Mouse (Mus musculus): ENCODE results near the gene Wdr83os.
"Not testable (repeated sequence)": the region's sequence is repeated elsewhere in the genome, so short reads cannot be mapped to it uniquely, and the experiment has no call there.

Wdr83os gene

DNA sequence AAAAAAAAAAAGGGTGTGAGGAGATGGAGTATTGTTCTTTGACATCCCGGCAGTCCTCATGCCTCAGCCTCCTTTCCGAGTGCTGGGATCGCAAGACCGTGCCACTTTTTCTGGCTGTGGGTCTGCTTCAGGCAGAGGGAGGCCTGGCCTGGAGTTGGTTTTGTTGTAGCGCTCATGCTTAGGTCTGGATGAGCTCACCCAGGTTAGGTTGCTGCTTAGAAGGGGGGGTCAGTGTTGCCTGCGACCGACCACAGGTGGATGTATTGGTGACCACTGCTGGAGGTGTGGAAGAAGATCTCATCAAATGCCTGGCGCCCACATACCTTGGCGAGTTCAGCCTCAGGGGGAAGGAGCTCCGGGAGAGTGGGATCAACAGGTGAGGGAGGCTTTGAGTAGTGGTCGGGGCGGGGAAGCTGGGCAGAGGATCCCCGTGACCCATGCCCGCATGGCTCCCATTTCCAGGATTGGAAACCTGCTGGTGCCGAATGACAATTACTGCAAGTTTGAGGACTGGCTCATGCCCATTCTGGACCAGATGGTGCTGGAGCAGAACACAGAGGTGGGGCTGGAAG lies 7.4 kb upstream of the Wdr83os start:
- DNase-seq, result no peak

DNA sequence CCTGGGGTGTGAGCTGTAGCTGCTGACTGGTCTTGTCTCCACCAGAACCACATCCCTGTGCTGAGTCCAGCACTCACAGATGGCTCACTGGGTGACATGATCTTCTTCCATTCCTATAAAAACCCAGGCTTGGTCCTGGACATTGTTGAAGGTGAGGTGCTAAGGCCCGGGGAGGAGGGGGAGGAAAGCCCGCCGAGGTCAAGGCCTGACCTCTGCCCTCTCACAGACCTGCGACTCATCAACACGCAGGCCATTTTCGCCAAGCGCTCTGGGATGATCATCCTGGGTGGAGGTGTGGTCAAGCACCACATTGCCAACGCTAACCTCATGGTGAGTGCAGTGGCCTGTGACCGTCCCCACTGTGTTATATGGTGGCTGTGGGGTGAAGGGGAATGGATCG lies 6.4 kb upstream of the Wdr83os start:
- DNase-seq, result no peak

DNA sequence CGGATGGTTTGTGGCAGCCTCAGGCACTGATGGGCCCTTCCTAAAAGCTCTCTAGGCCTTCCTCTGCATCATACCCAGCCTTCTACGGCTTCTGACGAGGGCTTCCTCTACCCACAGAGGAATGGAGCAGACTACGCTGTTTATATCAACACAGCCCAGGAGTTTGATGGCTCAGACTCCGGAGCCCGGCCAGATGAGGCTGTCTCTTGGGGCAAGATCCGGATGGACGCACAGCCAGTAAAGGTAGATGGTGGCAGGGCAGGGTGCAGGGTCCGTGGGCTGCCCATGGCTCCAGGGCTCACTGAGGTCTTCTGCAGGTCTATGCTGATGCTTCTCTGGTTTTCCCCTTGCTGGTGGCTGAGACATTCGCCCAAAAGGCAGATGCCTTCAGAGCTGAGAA lies 5.9 kb upstream of the Wdr83os start:
- DNase-seq, result no peak

DNA sequence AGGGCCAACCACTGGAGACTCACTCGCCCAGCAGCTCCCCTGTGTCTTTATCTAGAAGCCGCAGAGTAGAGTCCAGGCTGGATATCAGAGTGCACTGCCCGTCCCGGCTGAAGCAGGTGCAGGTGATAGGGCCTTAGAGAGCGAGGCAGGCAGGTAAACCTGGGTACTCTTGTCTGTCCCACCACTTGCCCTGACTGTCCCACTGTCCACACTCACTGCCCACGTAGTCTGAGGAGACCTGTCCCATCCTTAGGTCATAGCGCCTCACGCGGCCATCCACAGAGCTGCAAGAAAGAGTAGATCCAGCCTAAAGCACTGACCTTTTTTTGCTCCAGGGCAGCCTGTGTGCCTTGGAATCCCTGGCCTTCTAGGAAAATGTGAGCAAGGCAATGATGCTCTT lies 4.5 kb upstream of the Wdr83os start:
- peak; percentile 66 for DNase-seq

DNA sequence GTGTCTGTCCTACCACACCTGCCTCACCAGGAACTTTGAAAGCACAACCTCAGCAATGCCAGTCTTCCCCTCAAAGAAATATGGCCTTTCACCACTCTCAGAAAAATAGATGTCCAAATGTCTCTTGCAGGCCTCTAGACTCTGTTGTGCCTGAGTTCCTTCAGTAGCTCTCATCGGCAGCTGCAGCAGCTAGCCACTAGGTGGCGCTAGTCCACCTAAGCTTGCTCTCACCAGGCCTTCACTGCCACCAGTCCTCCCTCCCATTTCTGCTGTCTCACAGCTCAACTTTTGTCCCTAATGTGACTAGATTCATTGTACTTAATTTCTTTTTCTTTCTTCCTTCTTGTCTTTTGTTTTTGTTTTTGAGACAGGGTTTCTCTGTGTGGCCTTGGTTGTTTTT lies 3.5 kb upstream of the Wdr83os start:
- peak; percentile 84 for DNase-seq

DNA sequence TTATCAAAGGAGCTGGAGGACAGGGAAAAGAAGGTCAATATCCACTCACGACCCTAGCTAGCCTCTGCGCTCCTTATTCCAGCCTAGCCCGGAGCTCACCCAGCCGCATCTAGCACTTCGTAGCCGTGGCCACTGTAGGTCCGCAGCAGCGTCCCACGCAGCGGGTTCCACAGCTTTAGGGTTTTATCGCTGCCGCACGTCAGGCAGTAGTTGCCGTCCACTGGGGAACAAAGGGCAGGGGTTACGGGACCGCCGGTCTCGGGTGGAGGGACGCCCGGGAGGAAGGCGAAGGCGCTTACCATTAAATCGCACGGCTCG lies 367 bp upstream of the Wdr83os start:
- DNase-seq, result no peak

DNA sequence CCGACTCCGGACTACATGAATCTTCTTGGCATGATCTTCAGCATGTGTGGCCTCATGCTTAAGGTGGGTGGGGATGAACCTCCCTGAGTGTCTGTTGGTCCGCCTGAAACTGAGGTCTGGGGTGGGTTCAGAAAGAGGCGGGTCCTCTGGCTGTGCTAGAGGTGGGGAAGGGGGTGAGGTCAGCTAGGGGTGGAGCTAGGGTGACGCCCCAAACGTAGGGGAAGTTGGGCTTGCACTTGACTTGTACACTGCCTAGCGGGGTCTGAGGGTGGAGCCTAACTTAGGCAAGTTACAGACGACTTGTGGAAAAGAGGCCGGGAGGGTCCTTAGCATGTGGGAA lies 646 bp downstream of the Wdr83os start, which contains the start of gene Wdr83:
Gene Wdr83, minus strand, starts transcription at position 91 of the 340 bp plus-strand sequence.
- peak; percentile 44 for DNase-seq

DNA sequence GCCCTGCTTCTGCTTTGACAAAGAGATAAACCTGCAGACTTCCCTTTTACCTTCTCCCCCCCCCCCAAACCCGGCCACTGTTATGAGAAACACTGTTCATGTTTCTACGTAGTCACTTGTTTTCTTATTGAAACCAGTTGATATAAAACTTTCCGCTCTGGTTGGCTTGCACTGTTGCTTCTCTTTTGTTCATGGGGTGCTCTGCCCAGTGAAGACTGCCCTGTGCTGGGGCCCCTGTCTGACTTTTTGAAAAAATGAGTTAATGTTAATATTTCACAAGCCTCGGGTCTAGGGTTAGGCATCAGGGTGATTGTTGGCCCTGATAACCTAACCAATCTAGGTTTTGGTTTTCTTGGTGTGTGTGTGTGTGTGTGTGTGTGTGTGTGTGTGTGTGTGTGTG lies 1.6 kb downstream of the Wdr83os start:
- not testable (repeated sequence) for DNase-seq

DNA sequence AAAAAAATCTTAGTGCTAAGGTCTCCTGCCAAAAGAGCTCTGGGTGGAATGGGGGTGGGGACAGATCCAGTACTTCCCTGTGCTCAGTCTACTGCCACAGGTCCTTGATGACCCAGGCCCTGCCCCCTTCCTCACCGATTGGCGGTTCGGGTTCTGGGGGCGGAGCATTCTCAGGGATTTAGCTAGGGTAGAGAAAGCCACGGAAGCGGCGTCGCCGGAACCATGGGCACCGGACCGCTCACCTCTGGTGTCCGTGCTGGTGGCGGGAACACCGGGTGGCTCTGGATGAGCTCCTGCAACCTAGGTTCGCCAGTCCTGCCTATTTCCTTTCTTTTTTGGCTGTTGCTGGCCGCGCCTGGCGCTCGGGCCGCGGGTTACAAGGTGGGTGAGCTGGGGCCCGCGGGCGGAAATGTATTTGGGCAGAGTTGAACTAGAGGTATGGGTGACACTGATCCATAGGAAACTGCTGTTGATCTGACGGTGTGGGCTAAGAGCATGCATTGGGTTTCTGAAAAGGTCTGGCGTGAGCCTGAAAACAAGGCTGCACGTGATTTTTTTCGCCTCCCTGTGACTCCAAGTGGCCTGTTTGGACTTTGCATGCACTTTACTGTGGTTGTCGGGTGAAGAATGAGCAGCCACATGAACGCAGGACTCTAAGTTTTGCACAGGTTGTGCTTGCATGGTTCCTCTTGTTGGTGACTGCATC lies 2.7 kb downstream of the Wdr83os start, which contains the start of gene Man2b1:
Gene Man2b1, plus strand, starts transcription at position 163 of the 706 bp plus-strand sequence.
- peak; percentile 91 for DNase-seq

DNA sequence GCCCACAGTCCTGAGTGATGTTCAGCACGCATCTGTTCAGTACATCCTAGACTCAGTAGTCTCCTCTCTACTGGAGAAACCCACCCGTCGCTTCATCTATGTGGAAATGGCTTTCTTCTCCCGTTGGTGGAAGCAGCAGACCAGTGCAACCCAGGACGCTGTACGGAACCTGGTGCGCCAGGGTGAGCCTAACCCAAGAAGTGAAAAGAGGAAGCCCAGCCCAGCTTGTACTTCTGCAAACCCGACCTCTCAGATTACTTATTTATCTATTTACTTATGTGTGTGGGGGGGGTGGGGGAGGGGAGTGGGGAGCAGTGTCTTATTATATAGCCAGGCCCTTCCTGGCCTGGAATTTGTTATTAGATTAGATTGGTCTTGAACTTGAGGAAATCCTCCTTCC lies 4.1 kb downstream of the Wdr83os start:
- no peak for DNase-seq

DNA sequence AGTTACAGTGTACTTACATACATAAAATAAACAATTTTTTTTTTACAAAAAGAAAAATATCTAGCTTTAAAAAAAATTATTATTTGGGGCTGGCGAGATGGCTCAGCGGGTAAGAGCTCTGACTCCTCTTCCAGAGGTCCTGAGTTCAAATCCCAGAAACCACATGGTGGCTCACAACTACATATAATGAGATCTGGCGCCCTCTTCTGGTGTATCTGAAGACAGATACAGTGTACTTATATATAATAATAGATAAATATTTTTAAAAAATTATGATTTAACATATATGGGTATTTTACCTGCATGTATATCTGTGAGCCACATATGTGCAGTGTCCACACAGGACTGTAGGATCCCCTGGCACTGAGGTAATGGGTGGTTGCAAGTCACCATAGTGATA lies 5.7 kb downstream of the Wdr83os start:
- peak; percentile 17 for DNase-seq

DNA sequence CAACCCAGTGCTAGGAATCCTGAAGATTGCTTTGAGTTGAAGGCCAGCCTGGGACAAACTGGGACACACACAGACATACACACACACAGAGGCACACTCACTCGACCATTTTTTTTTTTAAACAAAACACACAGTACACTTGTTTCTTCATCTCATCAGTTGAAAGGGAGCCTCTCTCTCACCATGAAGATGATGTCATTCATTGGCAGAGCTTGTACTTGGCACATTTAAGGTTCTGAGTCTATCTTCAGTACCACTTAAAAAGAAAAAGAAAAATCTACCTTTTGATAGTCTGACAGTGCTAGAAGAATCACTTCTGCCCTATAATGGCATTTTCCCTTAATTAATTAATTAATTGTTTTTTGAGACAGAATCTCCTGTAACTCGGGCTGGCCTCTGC lies 8.2 kb downstream of the Wdr83os start:
- DNase-seq, result no peak

DNA sequence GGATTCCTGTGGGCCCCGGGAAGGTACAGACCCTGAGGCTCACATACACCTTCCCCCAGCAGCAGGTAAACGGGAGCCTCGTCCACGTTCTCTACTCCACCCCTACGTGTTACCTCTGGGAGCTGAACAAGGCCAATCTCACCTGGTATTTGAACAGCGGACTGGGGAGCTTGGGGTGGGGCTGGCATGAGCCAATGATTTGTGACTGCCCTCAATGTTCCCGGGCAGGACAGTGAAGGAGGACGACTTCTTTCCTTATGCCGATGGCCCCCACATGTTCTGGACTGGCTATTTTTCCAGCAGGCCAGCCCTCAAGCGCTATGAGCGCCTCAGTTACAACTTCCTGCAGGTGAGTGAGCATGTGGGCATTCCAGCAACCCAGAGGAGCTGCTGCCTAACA lies 10.3 kb downstream of the Wdr83os start:
- no peak for DNase-seq

DNA sequence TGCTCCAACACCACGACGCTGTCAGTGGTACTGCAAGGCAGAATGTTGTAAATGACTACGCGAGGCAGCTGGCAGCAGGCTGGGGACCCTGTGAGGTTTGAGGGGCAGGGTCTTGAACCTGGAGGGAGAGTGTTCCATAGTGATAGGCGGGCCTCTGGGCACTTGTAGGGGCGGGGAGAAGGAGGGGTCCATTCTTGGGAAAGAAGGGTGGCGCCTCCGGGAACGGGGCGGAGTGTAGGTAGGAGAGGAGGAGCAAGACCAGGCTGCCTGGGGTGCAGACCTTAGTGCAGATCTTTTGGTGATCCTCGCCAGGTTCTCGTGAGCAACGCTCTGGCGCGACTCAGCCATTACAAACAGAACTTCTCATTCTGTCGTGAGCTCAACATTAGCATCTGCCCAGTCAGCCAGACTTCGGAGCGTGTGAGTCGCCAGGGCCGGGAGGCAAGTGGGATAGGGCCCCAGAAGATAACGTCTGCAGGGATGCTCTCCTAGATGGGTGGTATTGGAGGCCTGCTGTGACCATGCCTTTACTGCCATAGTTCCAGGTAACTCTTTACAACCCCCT lies 11.1 kb downstream of the Wdr83os start:
- no peak for DNase-seq

DNA sequence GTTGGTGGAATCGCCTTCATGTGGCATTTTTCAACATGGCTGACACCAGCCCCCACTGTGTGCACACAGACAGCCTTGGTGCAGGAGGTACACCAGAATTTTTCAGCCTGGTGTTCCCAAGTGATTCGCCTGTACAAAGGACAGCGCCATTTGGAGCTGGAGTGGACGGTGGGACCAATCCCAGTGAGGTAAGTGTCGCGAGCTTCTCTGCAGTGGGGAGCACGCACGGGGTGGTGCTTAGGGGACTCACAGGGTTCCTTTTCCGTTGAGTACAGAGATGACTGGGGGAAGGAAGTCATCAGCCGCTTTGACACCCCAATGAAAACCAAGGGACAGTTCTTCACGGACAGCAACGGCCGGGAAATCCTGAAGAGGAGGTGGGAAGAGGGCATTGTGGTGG lies 14.5 kb downstream of the Wdr83os start:
- DNase-seq, result no peak

DNA sequence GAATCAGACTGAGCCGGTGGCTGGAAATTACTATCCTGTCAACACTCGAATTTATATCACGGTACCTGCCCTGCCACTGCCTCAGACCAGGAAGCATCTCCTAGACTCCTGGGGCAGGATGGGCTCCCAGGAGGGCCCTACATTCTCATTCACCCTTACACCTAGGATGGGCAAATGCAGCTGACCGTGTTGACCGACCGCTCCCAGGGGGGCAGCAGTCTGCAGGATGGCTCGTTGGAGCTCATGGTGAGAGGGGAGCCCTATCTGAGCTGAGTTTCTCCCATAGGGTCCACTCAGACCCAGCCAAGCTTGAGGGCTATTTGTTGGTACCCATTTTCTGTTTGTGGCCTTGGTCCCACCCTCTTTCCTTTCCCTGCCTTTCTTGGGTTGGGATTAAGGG lies 15.0 kb downstream of the Wdr83os start:
- DNase-seq, result no peak

DNA sequence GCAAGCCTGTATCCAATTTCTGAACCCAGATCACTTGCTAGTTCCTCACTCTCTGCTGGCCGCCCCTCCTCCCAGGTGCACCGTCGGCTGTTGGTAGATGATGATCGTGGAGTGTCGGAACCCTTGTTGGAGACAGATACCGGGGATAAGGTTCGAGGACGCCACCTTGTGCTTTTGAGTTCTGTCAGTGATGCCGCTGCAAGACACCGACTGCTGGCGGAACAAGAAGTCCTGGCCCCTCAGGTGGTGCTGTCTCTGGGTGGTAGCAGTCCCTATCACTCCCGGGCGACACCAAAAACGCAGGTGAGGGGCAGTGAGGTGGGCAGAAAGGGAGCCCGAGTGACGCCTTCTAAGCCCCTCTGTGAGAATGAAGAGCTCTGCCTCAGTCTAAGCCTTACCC lies 15.7 kb downstream of the Wdr83os start:
- DNase-seq, result no peak

DNA sequence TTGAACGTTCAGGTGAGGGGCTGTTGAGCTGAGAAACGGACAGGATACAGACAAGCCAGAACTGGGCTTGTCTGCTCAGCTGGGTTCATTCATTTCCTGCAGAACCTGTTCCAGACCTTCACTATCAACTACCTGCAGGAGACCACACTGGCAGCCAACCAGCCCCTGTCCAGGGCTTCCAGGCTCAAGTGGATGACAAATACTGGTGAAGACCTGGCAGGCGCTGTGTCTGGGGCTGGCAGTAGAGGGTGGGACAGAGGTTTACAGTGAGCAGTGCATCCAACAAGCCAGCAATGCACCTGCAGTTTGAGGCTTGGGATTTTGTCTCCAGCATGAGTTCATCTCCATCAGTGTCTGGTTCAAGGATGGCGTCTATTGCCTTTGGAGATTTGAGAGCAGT lies 16.3 kb downstream of the Wdr83os start:
- no peak for DNase-seq

DNA sequence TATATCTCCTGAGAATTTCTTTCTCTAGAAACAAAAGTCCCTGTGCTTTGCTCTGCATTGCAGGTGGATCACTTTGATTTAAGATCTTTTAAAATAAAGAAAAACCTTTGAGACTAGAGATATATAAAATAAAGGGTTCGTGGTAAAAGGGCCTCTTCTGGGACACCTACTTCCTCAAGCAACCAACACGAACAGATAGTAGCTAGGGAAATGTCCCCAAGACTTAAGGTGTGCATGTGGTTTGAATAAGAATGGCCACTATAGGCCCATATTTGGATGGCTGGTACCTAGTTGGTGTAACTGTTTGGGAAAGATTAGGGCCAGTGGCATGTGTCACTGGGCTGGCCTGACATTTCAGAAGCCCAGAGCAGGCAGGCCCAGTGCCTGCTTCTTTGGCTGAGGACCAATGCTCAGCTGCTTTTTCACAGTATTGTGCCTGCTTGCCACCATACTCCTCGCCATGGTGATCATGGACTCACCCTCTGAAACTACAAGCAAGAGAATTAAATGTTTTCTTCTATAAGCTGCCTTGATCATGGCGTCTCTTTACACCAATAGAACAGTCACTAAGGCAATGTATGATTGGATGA lies 19.6 kb downstream of the Wdr83os start:
- no peak for DNase-seq

DNA sequence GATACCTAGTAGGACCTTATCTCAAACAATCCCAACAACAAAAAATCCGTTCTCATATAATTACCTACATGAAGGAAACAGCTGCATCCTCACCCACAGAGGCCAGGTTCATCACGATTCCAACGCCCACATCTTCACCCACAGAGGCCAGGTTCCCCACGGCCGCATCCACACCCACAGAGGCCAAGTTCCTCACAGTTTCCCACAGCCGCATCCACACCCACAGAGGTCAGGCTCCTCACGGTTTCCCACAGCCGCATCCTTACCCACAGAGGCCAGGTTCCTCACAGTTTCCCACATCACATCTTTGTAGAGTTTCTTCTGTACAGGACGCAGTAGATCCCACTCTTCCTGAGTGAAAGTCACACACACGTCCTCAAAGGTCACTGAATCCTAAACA lies 32.7 kb downstream of the Wdr83os start:
- DNase-seq, result no peak

DNA sequence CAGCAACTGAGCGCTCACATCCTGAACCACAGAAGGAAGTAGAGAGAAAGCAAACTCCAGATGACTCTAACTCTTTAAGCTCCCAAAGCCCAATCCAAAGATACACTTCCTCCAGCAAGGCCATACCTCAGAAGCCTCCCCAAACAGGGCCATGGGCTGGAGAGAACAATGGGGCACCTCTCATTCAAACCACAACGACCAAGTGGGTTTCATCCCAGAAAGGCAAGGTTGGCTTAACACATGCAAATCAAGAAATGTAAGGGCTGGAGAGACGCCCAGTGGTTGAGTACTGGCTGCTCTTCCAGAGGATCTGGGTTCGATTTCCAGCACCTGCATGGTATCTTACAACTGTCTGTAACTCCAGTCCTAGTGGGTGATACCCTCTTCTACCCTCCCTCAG lies 35.0 kb downstream of the Wdr83os start:
- DNase-seq, result no peak

DNA sequence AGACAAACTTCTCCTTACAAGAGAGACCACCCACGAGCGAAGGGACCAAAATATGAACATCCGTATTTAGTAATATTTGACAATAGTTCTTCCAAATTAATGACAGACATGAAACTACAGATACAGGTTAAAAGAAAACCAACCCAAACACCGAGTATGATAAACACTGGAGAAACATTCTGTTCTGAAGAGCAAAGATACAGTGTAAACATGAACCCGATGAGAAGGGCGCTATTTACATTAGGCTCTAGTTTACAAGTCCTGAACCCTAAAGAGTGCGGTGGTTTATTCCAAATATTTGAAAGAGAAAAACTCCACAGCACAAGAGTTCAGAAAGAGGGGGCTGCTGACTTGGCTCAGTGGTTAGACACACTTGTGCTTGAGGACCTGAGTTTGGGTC lies 36.4 kb downstream of the Wdr83os start:
- DNase-seq, result no peak

DNA sequence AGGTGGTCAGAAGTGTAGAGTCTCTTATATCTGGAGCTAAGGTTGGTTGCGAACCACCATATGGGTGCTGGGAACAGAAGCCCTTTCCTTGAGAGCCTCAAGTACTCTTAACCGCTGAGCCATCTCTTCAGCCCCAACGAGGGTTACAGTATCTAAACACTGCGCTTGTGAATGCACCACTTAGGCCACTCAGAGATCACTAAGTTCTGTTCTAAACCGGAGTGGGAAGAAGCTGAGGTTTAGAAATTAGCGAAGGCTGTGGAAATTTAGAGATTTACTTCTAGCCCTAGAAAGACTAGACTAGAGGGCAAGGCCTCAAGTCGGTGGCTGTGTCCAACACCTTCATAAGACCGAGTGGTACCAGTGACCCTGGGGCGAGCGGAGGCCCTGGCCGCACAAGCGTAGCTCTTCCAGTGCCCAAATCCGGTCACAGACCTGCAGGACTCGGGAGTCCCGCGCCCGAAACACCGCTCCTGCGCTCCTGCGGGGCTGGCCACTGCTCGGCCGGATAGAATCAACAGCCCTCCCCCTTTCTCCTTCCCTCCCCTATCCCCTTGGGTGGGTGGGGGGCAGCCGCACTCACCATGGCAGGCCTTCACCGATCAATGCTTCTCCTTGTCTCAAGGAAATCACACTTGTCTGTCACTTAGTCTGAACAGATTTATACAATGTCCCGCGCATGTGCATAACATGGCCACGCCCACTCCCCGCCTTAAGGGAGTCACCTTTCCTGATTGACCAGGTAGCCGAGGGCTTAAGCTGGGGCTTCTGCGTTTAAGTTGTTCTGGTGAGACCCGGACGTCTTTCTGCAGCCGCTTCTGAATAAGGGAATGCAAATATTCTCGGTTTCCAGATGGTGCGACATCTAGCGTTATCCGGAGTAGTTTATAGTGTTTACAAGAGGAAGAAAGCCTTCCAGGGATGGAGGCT lies 38.8 kb downstream of the Wdr83os start:
- DNase-seq, result peak; percentile 85
